Mouse (Mus musculus) ES-E14 (cell line): ENCODE results near the gene Magi3. TPM values are rescaled to one million over a fixed set of nuclear protein-coding genes. Genes with fewer than 3 reads are reported as not detected.

Experiments
- DNase-seq: peaks from one replicate; pipeline ENCODE4 v3.0.0-alpha.2; 2013; ENCODE audit warnings: low read depth, low spot score
- H3K27ac ChIP-seq: 2 replicates; pipeline ENCODE4 v1.5.1; 2012; ENCODE audit warnings: low read depth, mild to moderate bottlenecking, low read length, moderate library complexity, mixed read lengths; ENCODE audit not compliant: poor library complexity, insufficient read depth, severe bottlenecking
- H3K36me3 ChIP-seq: 2 replicates; pipeline ENCODE4 v1.6.1; 2012; ENCODE audit warnings: mild to moderate bottlenecking, low read length, moderate library complexity, mixed read lengths; ENCODE audit not compliant: control insufficient read depth, poor library complexity, insufficient read depth, severe bottlenecking
- H3K4me1 ChIP-seq, 2 experiments: fragments of 150-350 bp in 1 of 2; sonication (generic) in 1 of 2; 2 replicates each; pipeline ENCODE4 v1.6.1; 2012; ENCODE audit warnings: low read length in 2 of 2, mild to moderate bottlenecking in 1 of 2, mixed read lengths in 1 of 2; ENCODE audit not compliant: control insufficient read depth in 2 of 2, insufficient read depth in 2 of 2, poor library complexity in 1 of 2
- H3K4me3 ChIP-seq, 2 experiments: fragments of 150-350 bp in 1 of 2; sonication (generic) in 1 of 2; 2 replicates each; pipeline ENCODE4 v1.5.1; 2012; ENCODE audit warnings: low read length in 2 of 2, low read depth in 1 of 2, mild to moderate bottlenecking in 1 of 2, mixed read lengths in 1 of 2; ENCODE audit not compliant: insufficient read depth in 1 of 2, poor library complexity in 1 of 2, severe bottlenecking in 1 of 2
- H3K9ac ChIP-seq: 2 replicates; pipeline ENCODE4 v1.6.1; 2012; ENCODE audit warnings: low read depth, mild to moderate bottlenecking, low read length, mixed read lengths; ENCODE audit not compliant: poor library complexity, insufficient read depth, severe bottlenecking
- H3K9me3 ChIP-seq: fragments of 150-350 bp; sonication (generic); 2 replicates; pipeline ENCODE4 v1.6.1; 2012; ENCODE audit warnings: low read depth, mild to moderate bottlenecking, low read length; ENCODE audit not compliant: control insufficient read depth, insufficient read depth
- CHD2 ChIP-seq: IDR thresholded peaks from 2 replicates; pipeline ENCODE4 v1.6.1; 2014; ENCODE audit warnings: mild to moderate bottlenecking, low read depth, low read length, inconsistent platforms
- HCFC1 ChIP-seq: IDR thresholded peaks from 2 replicates; pipeline ENCODE4 v1.6.1; 2012; ENCODE audit warnings: low read length, inconsistent platforms, borderline replicate concordance; ENCODE audit not compliant: insufficient read depth
- MAFK ChIP-seq: IDR thresholded peaks from 2 replicates; pipeline ENCODE4 v1.6.1; 2014; ENCODE audit warnings: mild to moderate bottlenecking, low read depth, low read length, inconsistent platforms; ENCODE audit not compliant: insufficient read depth
- ZC3H11A ChIP-seq: IDR thresholded peaks from 2 replicates; pipeline ENCODE4 v1.6.1; 2012; ENCODE audit warnings: low read depth, mild to moderate bottlenecking, inconsistent platforms, low read length, borderline replicate concordance
- ZNF384 ChIP-seq: IDR thresholded peaks from 2 replicates; pipeline ENCODE4 v1.6.1; 2012; ENCODE audit warnings: low read depth, low read length, inconsistent platforms
- in situ Hi-C, 2 experiments: fragments of 600-800 bp; cut with MboI; formaldehyde crosslinking; loops; one replicate each; pipeline ENCODE4 v1.15.1; 2025; ENCODE audit warnings: low sequenced_read_pairs in 2 of 2, inconsistent platforms in 1 of 2; ENCODE audit not compliant: unreplicated experiment in 2 of 2
- total RNA-seq: library from RNA; depleted of rRNA; stranded (reverse); fragments of 300-350 nt; gene quantifications from 2 replicates; pipeline ENCODE4 v1.2.3, GENCODE M21; 2012

Gene Magi3
- total RNA-seq, 1 experiment, result 10.6 TPM

DNA sequence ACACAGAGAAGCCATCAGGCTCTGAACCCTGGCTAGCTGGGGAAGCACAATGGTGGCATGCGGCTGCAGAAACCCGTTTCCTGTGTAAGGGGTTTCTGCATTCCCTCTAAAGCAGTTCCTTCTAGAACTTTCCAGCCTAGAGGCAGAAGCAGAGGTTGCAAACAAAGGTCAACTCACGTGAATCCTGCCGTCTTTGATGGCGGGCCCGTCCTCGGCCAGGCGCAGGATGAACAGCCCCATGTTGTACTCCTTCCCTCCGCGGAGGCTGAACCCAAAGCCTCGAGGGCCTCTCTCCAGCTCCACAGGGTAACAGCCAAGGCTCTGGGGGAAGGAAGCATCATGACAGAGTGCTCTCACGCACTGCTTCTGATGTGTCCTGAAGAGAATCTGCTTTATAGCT, 200.1 kb downstream of the Magi3 start:
- Histone ChIP-seq H3K4me1 (no peaks in the 10 kb centered on the region), H3K4me3 (no peak overlapping the region), H3K27ac (no peak overlapping the region), H3K36me3 (no peaks in the 10 kb centered on the region), H3K9ac (peak overlapping the region; percentile 30; the same call in 1 of the 2 replicates), H3K9me3 (no peaks in the 10 kb centered on the region)
- TF ChIP-seq CHD2, result no peak
- no peak for TF ChIP-seq MAFK
- no peak for TF ChIP-seq ZNF384
- no peak for TF ChIP-seq HCFC1
- TF ChIP-seq ZC3H11A, result no peak
- in situ Hi-C loops, result no loop called here
- DNase-seq, result no peak

DNA sequence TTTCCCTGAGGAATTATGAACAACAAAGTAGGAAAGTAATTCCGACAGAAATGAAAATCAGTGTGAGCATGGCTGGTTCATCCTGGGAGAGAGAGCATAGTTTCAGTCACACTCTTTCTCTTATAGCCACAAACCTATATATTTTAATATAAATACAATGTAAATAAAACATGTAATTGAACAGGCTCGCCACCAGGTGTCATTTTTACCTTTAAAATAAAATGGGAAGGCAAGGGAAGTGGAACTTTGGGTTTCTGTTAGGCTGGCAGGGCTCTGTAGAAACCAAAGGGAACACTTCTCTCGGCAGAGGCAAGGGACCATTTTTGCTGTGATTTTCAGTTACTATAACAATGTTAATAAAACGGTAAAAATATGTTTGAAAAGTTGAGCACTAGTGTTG, 200.7 kb downstream of the Magi3 start:
- TF ChIP-seq HCFC1, result no peak
- no peak for TF ChIP-seq CHD2
- no peak for TF ChIP-seq ZC3H11A
- TF ChIP-seq ZNF384, result no peak
- no peak for TF ChIP-seq MAFK
- Histone ChIP-seq H3K4me3 (no peak overlapping the region), H3K9ac (no peak overlapping the region), H3K36me3 (no peaks in the 10 kb centered on the region), H3K27ac (no peak overlapping the region), H3K4me1 (no peaks in the 10 kb centered on the region), H3K9me3 (no peaks in the 10 kb centered on the region)
- no peak for DNase-seq
- in situ Hi-C loops, result no loop called here

DNA sequence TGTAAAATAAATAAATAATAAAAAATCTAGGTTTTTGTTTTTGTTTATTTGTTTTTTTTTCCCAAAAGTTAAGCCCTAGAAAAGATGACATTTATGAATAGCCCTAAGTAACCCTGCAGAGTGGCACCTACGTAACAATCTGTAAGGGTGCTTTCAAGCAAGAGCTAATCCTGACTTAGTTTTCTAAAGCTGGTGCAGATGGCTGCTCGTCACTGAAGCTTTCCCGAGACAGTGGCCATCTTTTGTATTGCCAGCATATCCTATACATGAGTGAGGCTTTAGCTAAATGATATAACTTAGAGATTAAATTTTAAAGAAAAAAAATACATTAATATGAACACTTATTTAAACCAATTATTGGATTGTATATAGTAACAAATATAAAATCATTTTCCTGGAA, 202.2 kb downstream of the Magi3 start:
- no peak overlapping the region for H3K9ac ChIP-seq
- in situ Hi-C loops, result no loop called here
- DNase-seq, result no peak
- no peaks in the 10 kb centered on the region for H3K4me1 ChIP-seq
- H3K36me3 ChIP-seq, result no peaks in the 10 kb centered on the region
- no peak overlapping the region for H3K4me3 ChIP-seq
- no peaks in the 10 kb centered on the region for H3K9me3 ChIP-seq
- H3K27ac ChIP-seq, result no peak overlapping the region
- TF ChIP-seq ZNF384 (no peak), CHD2 (no peak), HCFC1 (no peak), ZC3H11A (no peak), MAFK (no peak)

DNA sequence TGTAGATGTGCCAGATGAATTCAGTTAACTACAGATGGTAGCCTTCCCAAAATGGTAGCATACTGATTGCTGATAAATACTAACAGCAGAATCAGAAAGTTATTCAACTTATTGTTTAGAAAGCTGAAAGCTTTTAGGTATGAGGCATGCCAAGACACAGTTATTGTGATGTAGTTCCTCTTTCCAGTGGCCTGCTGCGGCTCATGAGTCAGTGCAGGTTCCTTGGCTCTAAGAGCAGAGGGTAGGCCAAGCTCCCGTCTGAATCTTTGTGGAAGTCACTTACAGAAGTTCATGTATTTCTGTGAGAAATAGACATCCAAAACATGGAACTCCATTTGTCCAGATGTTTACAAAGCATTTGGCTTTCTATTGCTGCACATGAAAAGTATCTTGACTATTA, 208.2 kb downstream of the Magi3 start:
- no peak for DNase-seq
- in situ Hi-C loops, result no loop called here
- H3K9me3 ChIP-seq, result no peaks in the 10 kb centered on the region
- H3K36me3 ChIP-seq, result no peaks in the 10 kb centered on the region; the same call in 1 of the 2 replicates
- TF ChIP-seq CHD2, result no peak
- no peak for TF ChIP-seq MAFK
- no peak overlapping the region for H3K9ac ChIP-seq
- H3K27ac ChIP-seq, result no peak overlapping the region
- H3K4me1 ChIP-seq, result no peaks in the 10 kb centered on the region
- no peak overlapping the region for H3K4me3 ChIP-seq

DNA sequence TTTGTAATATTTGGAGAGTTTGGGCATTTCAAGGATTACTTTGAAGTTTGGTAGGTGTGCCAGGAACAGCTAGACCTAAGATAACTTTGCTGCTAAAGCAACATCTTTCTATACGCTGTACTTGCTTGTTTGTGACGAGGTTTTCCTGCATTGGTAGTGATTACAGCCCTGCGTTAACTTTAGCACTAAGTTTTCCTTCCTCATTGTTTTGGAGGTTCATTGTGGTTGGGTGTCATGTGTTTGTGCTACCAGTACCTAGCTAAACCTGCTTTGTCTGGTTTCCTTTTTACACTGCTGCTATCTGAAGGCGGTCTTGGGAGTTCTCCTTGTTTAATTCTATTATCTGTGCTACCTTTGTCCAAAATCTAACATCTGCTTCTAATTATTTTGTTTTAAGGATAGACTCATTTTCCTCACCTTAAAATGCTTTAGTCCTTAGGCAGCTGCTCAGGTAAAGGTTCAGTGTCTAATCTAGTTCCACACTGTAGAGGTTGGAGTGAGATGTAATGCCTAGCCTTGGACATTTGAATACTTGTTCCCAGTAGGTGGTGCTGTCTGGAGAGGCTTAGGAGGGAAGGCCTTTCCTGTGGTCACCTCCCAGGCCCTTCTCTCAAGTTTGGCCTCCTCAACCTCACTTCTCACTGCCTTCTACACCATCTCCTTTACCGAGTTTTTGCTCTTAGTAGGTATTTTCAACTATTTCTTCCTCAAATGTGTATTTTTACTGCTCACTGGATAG, 210.1 kb downstream of the Magi3 start:
- no peak overlapping the region for H3K9ac ChIP-seq
- no peak overlapping the region for H3K27ac ChIP-seq
- TF ChIP-seq HCFC1 (no peak), MAFK (no peak), ZC3H11A (no peak), ZNF384 (no peak), CHD2 (no peak)
- no peak overlapping the region for H3K4me3 ChIP-seq
- DNase-seq, result no peak
- no peaks in the 10 kb centered on the region for H3K9me3 ChIP-seq
- peaks cover 4% of the 10 kb centered on the region; the same call in 1 of the 2 replicates for H3K36me3 ChIP-seq
- in situ Hi-C loops, result no loop called here
- no peaks in the 10 kb centered on the region for H3K4me1 ChIP-seq
